Mouse (Mus musculus): ENCODE measurements around the gene Entr1.

The Entr1 gene

GRCm38 (mm10) chr2:26342609-26343490 lies 46.3 kb downstream of the Entr1 start:
- no peak for DNase-seq

- no peak for DNase-seq
Observed at GRCm38 (mm10) chr2:26342044-26342443, 47.1 kb downstream of the Entr1 start.

- DNase-seq = no peak
Observed at GRCm38 (mm10) chr2:26341510-26341981, 47.6 kb downstream of the Entr1 start.

- DNase-seq = no peak
Observed at GRCm38 (mm10) chr2:26339204-26339551, 49.9 kb downstream of the Entr1 start.

- no peak for DNase-seq
Observed at GRCm38 (mm10) chr2:26338302-26339203, 50.6 kb downstream of the Entr1 start.
